Mouse (Mus musculus): ENCODE measurements around the gene Htra3.

Htra3 gene

DNA sequence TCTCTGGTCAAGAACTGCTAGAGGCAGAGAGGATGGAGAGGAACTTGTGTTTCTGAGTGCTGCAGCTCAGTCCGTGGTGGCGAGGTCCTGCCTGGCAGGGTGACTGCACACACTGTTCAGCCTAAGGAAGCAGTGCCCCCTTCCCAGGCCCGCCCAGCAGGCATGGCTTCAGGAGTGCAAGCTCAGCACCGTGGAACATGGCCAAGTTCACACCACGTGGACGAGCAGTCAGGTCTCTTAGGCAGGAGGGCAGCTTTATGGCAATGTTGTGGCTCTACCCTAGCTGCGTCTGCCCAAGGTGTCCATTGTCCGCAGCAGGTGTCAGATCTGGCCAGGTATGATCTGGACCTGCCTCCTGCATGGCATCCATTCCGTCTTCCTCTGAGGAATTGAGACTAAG, 68.4 kb downstream of the Htra3 start:
- no peak for DNase-seq (ENCODE audit: low spot score)

DNA sequence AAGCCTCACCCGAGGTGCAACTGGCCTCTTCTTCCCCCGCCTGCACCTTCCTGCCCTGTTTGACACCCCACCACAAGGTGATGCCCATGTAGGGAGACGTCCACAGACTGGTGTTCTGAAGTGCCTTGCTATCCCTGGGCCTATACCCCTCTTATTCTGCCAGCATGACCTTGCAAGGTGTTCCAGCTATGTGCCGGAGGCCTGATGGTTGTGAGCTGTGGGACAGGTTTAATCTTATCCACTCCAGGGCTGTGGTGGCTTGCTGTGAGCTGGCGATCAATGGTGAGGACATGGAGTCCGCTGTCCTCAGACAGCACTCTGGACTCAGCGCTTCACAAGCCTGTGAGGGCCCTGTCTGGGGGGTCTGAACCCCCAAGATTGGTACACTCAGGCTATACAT, 69.2 kb downstream of the Htra3 start:
- DNase-seq (ENCODE audit: low spot score), result no peak

DNA sequence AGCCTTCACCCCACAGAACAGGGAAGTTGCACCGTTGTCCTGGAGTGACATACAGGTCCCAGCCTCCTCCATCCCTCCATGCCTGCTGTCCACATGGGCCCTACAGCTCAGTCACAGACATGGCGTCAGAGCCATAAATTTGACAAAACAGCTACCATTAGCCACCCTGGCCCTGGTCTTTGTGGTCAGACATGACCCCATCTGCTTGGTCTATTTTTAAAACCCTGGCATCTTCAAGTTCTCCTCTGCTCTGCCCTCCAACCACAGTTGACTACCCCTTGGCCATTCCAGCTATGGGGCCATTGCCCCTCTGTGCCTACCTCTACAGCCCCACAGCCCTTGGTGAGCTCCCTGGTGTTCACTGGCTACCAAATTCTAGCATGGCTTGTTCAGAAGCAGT, 69.6 kb downstream of the Htra3 start:
- no peak for DNase-seq (ENCODE audit: low spot score)

DNA sequence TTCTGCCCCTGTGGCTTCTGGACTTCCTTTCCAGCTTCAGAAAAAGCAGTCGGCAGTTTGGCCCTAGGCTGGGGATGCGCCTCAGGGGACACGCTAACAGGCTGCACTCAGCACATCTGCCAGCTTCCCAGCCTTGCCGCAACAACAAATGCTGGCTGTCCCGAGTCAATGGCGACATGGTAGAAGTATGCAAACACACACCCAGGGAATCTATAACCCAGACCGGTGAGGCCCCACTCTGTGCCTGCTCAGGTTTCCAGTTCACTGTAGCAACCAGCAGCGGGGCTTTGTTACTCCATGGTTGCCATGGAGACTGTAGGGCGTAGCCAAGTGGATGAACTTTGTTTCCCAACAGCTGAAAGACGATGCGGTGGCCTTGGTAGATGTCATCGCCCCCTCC, 70.2 kb downstream of the Htra3 start:
- peak; percentile 88 for DNase-seq (ENCODE audit: low spot score)

DNA sequence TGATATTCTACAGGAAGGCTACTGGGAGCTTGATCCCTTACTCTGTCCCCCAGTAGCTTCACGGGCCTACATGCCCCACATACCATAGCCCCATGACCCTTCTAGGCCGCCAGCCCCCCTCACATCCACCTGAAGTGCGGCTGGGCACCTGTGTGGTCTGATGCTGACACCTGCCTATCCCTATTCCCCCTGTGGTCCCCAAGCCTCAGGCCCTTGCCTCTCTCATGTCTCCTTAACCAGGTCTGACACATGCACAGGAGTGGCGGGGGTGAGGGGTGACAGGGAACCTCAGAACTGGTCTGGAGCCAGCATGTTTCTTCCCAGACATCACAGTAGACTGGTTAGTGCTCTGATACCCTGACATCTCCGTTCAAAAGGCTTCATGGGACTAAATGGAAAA, 71.0 kb downstream of the Htra3 start:
- DNase-seq (ENCODE audit: low spot score), result no peak

DNA sequence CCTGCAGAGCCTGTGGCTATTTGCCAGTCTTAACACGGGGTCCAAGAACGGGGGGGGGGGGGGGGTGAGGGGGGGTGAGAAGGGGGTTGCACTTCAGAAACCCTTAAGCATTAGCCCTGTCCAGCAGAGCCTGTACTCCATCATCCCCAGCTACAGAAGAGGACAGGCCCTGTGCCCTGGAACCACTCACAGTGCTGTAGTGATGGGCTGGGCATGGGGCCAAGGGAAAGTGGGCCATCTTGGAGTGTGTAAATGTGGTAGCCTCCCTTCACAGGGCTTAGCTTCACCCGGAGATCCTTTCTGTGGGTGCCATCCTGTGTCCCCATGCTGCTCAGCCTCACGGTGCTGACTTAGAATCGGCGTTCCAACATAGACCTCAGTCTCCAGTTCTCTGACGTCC, 71.8 kb downstream of the Htra3 start:
- DNase-seq (ENCODE audit: low spot score), result no peak

DNA sequence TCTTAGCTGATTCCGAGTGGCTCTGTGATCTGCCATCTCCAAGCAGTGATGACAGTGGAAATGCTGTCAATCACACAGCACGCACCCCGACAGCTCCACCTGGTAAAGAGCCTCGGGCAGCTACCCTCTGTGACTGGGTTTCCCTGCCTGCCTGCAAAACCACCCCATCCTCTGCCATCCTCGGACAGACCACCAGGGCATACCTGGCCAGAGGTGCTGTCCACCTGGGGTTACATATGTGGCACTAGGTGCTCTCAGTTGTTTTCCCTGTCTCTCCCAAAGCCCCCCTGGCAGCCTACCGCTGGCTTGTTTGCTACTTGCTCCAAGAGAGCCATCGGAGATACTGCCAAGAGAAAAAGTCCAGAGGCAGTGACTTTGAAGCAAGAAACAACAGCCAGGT, 72.8 kb downstream of the Htra3 start:
- DNase-seq (ENCODE audit: low spot score), result no peak

DNA sequence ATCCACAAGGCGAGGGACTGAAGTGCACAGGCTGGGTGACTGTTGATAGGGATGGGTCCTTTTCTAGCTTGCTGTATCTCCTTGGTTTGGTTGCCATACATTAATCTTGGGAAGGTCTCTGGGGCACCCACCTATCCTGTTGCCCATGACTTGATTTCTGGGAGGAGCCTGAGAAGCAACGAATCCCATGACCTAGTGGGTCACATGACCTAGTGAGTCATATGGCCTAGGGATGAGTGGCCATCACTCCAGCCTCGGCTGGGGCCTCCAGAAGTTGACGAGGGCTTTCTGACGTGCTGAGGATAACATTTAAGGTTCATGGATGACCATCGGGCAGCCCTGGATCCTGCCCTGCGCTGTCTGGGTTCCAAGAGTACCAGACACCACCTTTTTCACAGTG, 74.2 kb downstream of the Htra3 start:
- DNase-seq (ENCODE audit: low spot score), result no peak
